Mouse (Mus musculus) intestine, postnatal 0 days (tissue): ENCODE results near the gene Tgfb3. TPM values are rescaled to one million over a fixed set of nuclear protein-coding genes. Genes with fewer than 3 reads are reported as not detected.

Experiments used
- ATAC-seq: fragments of 200-750 bp; cut with Nextera tagmentation; 2 replicates; pipeline ENCODE4 v1.8.0; 2017; ENCODE audit warnings: mild to moderate bottlenecking, moderate TSS enrichment, moderate library complexity
- H3K27ac ChIP-seq: fragments of 300-500 bp; sonication (generic); 2 replicates; pipeline ENCODE4 v1.5.1; 2014; ENCODE audit warnings: mild to moderate bottlenecking, low read depth, low read length, moderate library complexity
- H3K27me3 ChIP-seq: fragments of 300-500 bp; sonication (generic); replicated peaks from 2 replicates; pipeline ENCODE4 v1.6.1; 2014; ENCODE audit warnings: low read length, mixed read lengths; ENCODE audit not compliant: control insufficient read depth, insufficient read depth
- H3K36me3 ChIP-seq: fragments of 300-500 bp; sonication (generic); 2 replicates; pipeline ENCODE4 v1.6.1; 2014; ENCODE audit warnings: mild to moderate bottlenecking, moderate library complexity; ENCODE audit not compliant: control insufficient read depth, insufficient read depth
- H3K4me1 ChIP-seq: fragments of 300-500 bp; sonication (generic); replicated peaks from 2 replicates; pipeline ENCODE4 v1.6.1; 2014; ENCODE audit warnings: antibody characterized with exemption, low read length, mixed read lengths; ENCODE audit not compliant: control insufficient read depth, insufficient read depth
- H3K4me2 ChIP-seq: fragments of 300-500 bp; sonication (generic); replicated peaks from 2 replicates; pipeline ENCODE4 v1.6.1; 2014; ENCODE audit warnings: low read depth, mild to moderate bottlenecking, moderate library complexity
- H3K4me3 ChIP-seq: fragments of 300-500 bp; sonication (generic); 2 replicates; pipeline ENCODE4 v1.5.1; 2014; ENCODE audit warnings: low read depth, low read length
- H3K9ac ChIP-seq: fragments of 300-500 bp; sonication (generic); 2 replicates; pipeline ENCODE4 v1.6.1; 2014; ENCODE audit warnings: mild to moderate bottlenecking, low read depth, low read length
- H3K9me3 ChIP-seq: fragments of 300-500 bp; sonication (generic); 2 replicates; pipeline ENCODE4 v1.6.1; 2016; ENCODE audit warnings: mixed run types; ENCODE audit not compliant: control insufficient read depth
- CTCF ChIP-seq: sonication (generic); IDR thresholded peaks from 2 replicates; pipeline ENCODE4 v1.5.1; 2016; ENCODE audit warnings: low read depth, mild to moderate bottlenecking, control low read depth, antibody characterized with exemption, moderate library complexity
- WGBS: fragments of 180-500 bp; shearing (Covaris S2); extraction: QIAGEN DNeasy Blood & Tissue Kit; methylation state at CpG from one replicate; pipeline ENCODE4 v1.1.7; 2014; 5-methylcytosine and 5-hydroxymethylcytosine counted together
- polyA plus RNA-seq: library from polyadenylated mRNA; unstranded; fragments of >200 nt; fragmentation: Nextera tagmentation; extraction: Ambion mirVana; gene quantifications from 2 replicates; pipeline ENCODE4 v1.2.1, GENCODE M21; 2015

Tgfb3 gene
- polyA plus RNA-seq, 1 experiment from 2014 or later, result 8.5 TPM

DNA sequence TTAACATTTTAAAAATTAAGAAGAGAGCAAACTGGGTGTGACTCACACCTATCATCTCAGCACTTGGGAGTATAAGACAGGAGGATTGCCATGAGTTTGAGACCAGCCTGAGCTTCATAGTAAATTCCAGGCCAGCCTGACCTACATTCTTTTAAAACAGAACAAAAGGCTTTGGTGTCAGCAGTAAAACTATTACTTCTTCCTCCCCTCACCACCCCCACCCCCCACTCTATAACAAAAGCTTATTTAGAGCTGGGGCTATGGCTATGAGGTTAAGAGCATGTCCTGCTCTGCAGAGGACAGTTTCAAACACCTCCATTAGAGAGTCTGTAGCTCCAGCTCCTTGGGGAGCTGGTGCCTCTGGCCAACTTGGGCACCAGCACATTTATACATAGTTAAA, 43.3 kb downstream of the Tgfb3 start:
- no peak overlapping the region for H3K9ac ChIP-seq
- TF ChIP-seq CTCF, result no peak
- no peaks in the 10 kb centered on the region; the same call in 1 of the 2 replicates for H3K36me3 ChIP-seq
- no peak overlapping the region for H3K4me2 ChIP-seq
- H3K4me3 ChIP-seq, result no peak overlapping the region
- no peak for ATAC-seq
- H3K9me3 ChIP-seq, result no peaks in the 10 kb centered on the region
- no peaks in the 10 kb centered on the region for H3K27me3 ChIP-seq
- H3K27ac ChIP-seq, result no peak overlapping the region
- no peaks in the 10 kb centered on the region for H3K4me1 ChIP-seq

GRCm38 (mm10) chr12:86030932-86031331, 47.9 kb downstream of the Tgfb3 start:
- TF ChIP-seq CTCF, result no peak
- Histone ChIP-seq H3K9me3 (no peaks in the 10 kb centered on the region), H3K9ac (no peak overlapping the region), H3K27me3 (no peaks in the 10 kb centered on the region), H3K4me1 (no peaks in the 10 kb centered on the region), H3K27ac (no peak overlapping the region), H3K36me3 (no peaks in the 10 kb centered on the region), H3K4me3 (no peak overlapping the region), H3K4me2 (no peak overlapping the region)
- ATAC-seq, result no peak
- 54% methylated on average over 5 of the region's 5 CpGs for WGBS

GRCm38 (mm10) chr12:86027747-86028146, 51.1 kb downstream of the Tgfb3 start:
- Histone ChIP-seq H3K4me1 (no peaks in the 10 kb centered on the region), H3K4me2 (no peak overlapping the region), H3K27ac (no peak overlapping the region), H3K4me3 (no peak overlapping the region), H3K27me3 (no peaks in the 10 kb centered on the region), H3K9me3 (no peaks in the 10 kb centered on the region), H3K9ac (no peak overlapping the region), H3K36me3 (no peaks in the 10 kb centered on the region)
- 83% methylated on average over 1 of the region's 1 CpGs for WGBS
- TF ChIP-seq CTCF, result no peak
- ATAC-seq, result no peak

GRCm38 (mm10) chr12:86027000-86027399, 51.8 kb downstream of the Tgfb3 start:
- no peak overlapping the region for H3K27ac ChIP-seq
- TF ChIP-seq CTCF, result no peak

DNA sequence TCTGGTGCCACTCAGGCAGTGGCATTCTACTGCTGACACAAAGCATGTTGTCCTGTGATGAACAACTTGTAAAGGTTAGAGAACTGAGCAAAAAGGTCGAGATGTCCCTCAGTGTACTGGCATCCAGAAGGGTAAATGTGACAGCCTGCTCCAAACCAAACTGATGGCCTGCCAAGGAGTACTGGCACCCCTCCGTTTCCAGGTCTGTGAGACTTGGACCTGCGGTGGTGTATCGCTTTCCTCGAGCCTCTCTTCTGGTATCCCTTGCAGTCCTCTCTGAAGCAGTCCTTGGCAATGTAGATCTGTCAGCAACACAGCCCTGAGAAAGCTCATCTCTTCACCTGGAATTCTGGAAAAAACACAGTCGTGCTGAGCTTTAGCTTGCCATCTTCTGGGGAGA, 53.4 kb downstream of the Tgfb3 start:
- H3K27me3 ChIP-seq, result no peaks in the 10 kb centered on the region
- H3K4me3 ChIP-seq, result no peak overlapping the region
- H3K27ac ChIP-seq, result no peak overlapping the region
- no peak for TF ChIP-seq CTCF
- no peak for ATAC-seq
- H3K4me1 ChIP-seq, result no peaks in the 10 kb centered on the region
- H3K9me3 ChIP-seq, result no peaks in the 10 kb centered on the region
- no peaks in the 10 kb centered on the region for H3K36me3 ChIP-seq
- WGBS, result 91% methylated on average over 6 of the region's 6 CpGs
- no peak overlapping the region for H3K9ac ChIP-seq
- no peak overlapping the region for H3K4me2 ChIP-seq

More at GRCm38 (mm10) chr12:86027000-86027399, 51.8 kb downstream of the Tgfb3 start:
- ATAC-seq, result no peak
- no peak overlapping the region for H3K4me3 ChIP-seq
- H3K4me1 ChIP-seq, result no peaks in the 10 kb centered on the region
- no peaks in the 10 kb centered on the region for H3K36me3 ChIP-seq
- H3K9ac ChIP-seq, result no peak overlapping the region
- 79% methylated on average over 5 of the region's 5 CpGs for WGBS
- H3K27me3 ChIP-seq, result no peaks in the 10 kb centered on the region
- H3K9me3 ChIP-seq, result no peaks in the 10 kb centered on the region
- H3K4me2 ChIP-seq, result no peak overlapping the region

- no peak overlapping the region for H3K9ac ChIP-seq
- WGBS, result 67% methylated on average over 4 of the region's 4 CpGs
- H3K4me1 ChIP-seq, result no peaks in the 10 kb centered on the region
- no peak overlapping the region for H3K27ac ChIP-seq
- H3K9me3 ChIP-seq, result no peaks in the 10 kb centered on the region
- H3K27me3 ChIP-seq, result no peaks in the 10 kb centered on the region
- H3K4me2 ChIP-seq, result no peak overlapping the region
- H3K4me3 ChIP-seq, result no peak overlapping the region
- no peak for ATAC-seq
- H3K36me3 ChIP-seq, result no peaks in the 10 kb centered on the region
- peak; percentile 72 for TF ChIP-seq CTCF
Observed at GRCm38 (mm10) chr12:86024426-86024825, 54.4 kb downstream of the Tgfb3 start.
